Mouse (Mus musculus) forebrain, embryonic 12.5 days (tissue): ENCODE data around the gene Carns1. TPM values are rescaled to one million over a fixed set of nuclear protein-coding genes. Genes with fewer than 3 reads are reported as not detected.
"Not testable (repeated sequence)": the region's sequence is repeated elsewhere in the genome, so short reads cannot be mapped to it uniquely, and the experiment has no call there.

ENCODE experiments used
- ATAC-seq: fragments of 200-750 bp; cut with Nextera tagmentation; 2 replicates; pipeline ENCODE4 v1.8.0; 2017; ENCODE audit warnings: moderate TSS enrichment; ENCODE audit not compliant: low FRiP score
- H3K27ac ChIP-seq: fragments of 300-500 bp; sonication (generic); 2 replicates; pipeline ENCODE4 v1.5.1; 2016; ENCODE audit warnings: mild to moderate bottlenecking
- H3K27me3 ChIP-seq: fragments of 300-500 bp; sonication (generic); 2 replicates; pipeline ENCODE4 v1.6.1; 2016; ENCODE audit warnings: mild to moderate bottlenecking
- H3K36me3 ChIP-seq: fragments of 300-500 bp; sonication (generic); replicated peaks from 2 replicates; pipeline ENCODE4 v1.6.1; 2016; ENCODE audit warnings: mild to moderate bottlenecking
- H3K4me1 ChIP-seq: fragments of 300-500 bp; sonication (generic); 2 replicates; pipeline ENCODE4 v1.6.1; 2016
- H3K4me2 ChIP-seq: fragments of 300-500 bp; sonication (generic); 2 replicates; pipeline ENCODE4 v1.6.1; 2016; ENCODE audit warnings: mild to moderate bottlenecking, moderate library complexity
- H3K4me3 ChIP-seq: fragments of 300-500 bp; sonication (generic); replicated peaks from 2 replicates; pipeline ENCODE4 v1.5.1; 2016; ENCODE audit warnings: mild to moderate bottlenecking
- H3K9ac ChIP-seq: fragments of 300-500 bp; sonication (generic); 2 replicates; pipeline ENCODE4 v1.6.1; 2016; ENCODE audit warnings: mild to moderate bottlenecking
- H3K9me3 ChIP-seq: fragments of 300-500 bp; sonication (generic); 2 replicates; pipeline ENCODE4 v1.6.1; 2016
- WGBS: fragments of 180-500 bp; shearing (Covaris S2); methylation state at CpG from one replicate; pipeline ENCODE4 v1.1.7; 2016; 5-methylcytosine and 5-hydroxymethylcytosine counted together
- polyA plus RNA-seq: library from polyadenylated mRNA; unstranded; fragments of >200 nt; fragmentation: Nextera tagmentation; extraction: Ambion mirVana; gene quantifications from 2 replicates; pipeline ENCODE4 v1.2.1, GENCODE M21; 2016

The Carns1 gene
- polyA plus RNA-seq, 1 experiment from 2014 or later, result 3.2 TPM

- Histone ChIP-seq H3K36me3 (peaks cover 49% of the 10 kb centered on the region), H3K4me3 (no peak overlapping the region), H3K27ac (no peak overlapping the region), H3K4me1 (peaks cover 19% of the 10 kb centered on the region), H3K9me3 (no peaks in the 10 kb centered on the region), H3K4me2 (no peak overlapping the region), H3K27me3 (no peaks in the 10 kb centered on the region), H3K9ac (no peak overlapping the region)
- WGBS, result 95% methylated on average over 7 of the region's 7 CpGs
- ATAC-seq, result no peak
Measured at GRCm38 (mm10) chr19:4129462-4129861, 45.8 kb downstream of the Carns1 start.

GRCm38 (mm10) chr19:4126759-4127495 is 48.4 kb downstream of the Carns1 start:
- ATAC-seq, result no peak
- Histone ChIP-seq H3K9me3 (no peaks in the 10 kb centered on the region), H3K27me3 (no peaks in the 10 kb centered on the region), H3K27ac (no peak overlapping the region), H3K9ac (peak overlapping the region; percentile 73), H3K4me3 (peak overlapping the region; percentile 68), H3K4me1 (peaks cover 19% of the 10 kb centered on the region), H3K4me2 (peak overlapping the region; percentile 79), H3K36me3 (peaks cover 35% of the 10 kb centered on the region)
- WGBS, result 76% methylated on average over 7 of the region's 7 CpGs

- Histone ChIP-seq H3K4me1 (peaks cover 19% of the 10 kb centered on the region), H3K27ac (peak within 1 kb of the TSS; percentile 59), H3K4me2 (peak within 1 kb of the TSS; percentile 79), H3K36me3 (peaks cover 26% of the 10 kb centered on the region), H3K9ac (peak within 1 kb of the TSS; percentile 73), H3K27me3 (no peaks in the 10 kb centered on the region), H3K9me3 (no peaks in the 10 kb centered on the region), H3K4me3 (peak within 1 kb of the TSS; percentile 68)
- WGBS, result 1% methylated on average over 59 of the region's 64 CpGs
- peak; percentile 93 for ATAC-seq
Measured at GRCm38 (mm10) chr19:4125741-4126696, 49.3 kb downstream of the Carns1 start, which contains the start of gene Aip. Gene Aip (minus strand): TSS chr19:4125858.

- peaks cover 27% of the 10 kb centered on the region for H3K4me1 ChIP-seq
- 0 out of 2 replicates have a peak overlapping the region, but pooled peaks have one; percentile 19 for H3K27ac ChIP-seq
- ATAC-seq, result peak; percentile 36; the same call in 1 of the 2 replicates
- H3K36me3 ChIP-seq, result peaks cover 24% of the 10 kb centered on the region
- H3K4me3 ChIP-seq, result peak overlapping the region; percentile 68
- peak overlapping the region; percentile 73 for H3K9ac ChIP-seq
- not testable (repeated sequence) for H3K9me3 ChIP-seq, H3K27me3 ChIP-seq
- 25% methylated on average over 3 of the region's 4 CpGs for WGBS
- H3K4me2 ChIP-seq, result peak overlapping the region; percentile 79
Measured at GRCm38 (mm10) chr19:4125268-4125667, 50.0 kb downstream of the Carns1 start.

- H3K36me3 ChIP-seq, result peaks cover 21% of the 10 kb centered on the region
- 83% methylated on average over 4 of the region's 4 CpGs for WGBS
- peaks cover 29% of the 10 kb centered on the region for H3K4me1 ChIP-seq
- no peak for ATAC-seq
- H3K4me3 ChIP-seq, result no peak overlapping the region
- no peak overlapping the region for H3K4me2 ChIP-seq
- no peak overlapping the region for H3K27ac ChIP-seq
- no peak overlapping the region for H3K9ac ChIP-seq
- H3K27me3 ChIP-seq, result 0 out of 2 replicates have a peak, but pooled peaks cover 7% of the 10 kb centered on the region
- H3K9me3 ChIP-seq, result no peaks in the 10 kb centered on the region
Measured at GRCm38 (mm10) chr19:4124432-4124831, 50.8 kb downstream of the Carns1 start.

GRCm38 (mm10) chr19:4122411-4123370 is 52.6 kb downstream of the Carns1 start:
- peaks cover 29% of the 10 kb centered on the region for H3K4me1 ChIP-seq
- no peak overlapping the region for H3K27ac ChIP-seq
- no peak overlapping the region for H3K4me2 ChIP-seq
- 85% methylated on average over 7 of the region's 7 CpGs for whole genome bisulfite sequencing
- ATAC-seq, result no peak
- H3K36me3 ChIP-seq, result peaks cover 8% of the 10 kb centered on the region
- no peak overlapping the region for H3K4me3 ChIP-seq
- 0 out of 2 replicates have a peak, but pooled peaks cover 7% of the 10 kb centered on the region for H3K27me3 ChIP-seq
- no peaks in the 10 kb centered on the region for H3K9me3 ChIP-seq
- H3K9ac ChIP-seq, result no peak overlapping the region

GRCm38 (mm10) chr19:4121896-4122295 is 53.4 kb downstream of the Carns1 start:
- H3K4me3 ChIP-seq, H3K9ac ChIP-seq, H3K9me3 ChIP-seq, H3K27ac ChIP-seq, H3K27me3 ChIP-seq, ATAC-seq: not testable (repeated sequence)
- H3K4me1 ChIP-seq, result peaks cover 21% of the 10 kb centered on the region
- H3K4me2 ChIP-seq, result 0 out of 2 replicates have a peak overlapping the region, but pooled peaks have one; percentile 21
- 62% methylated on average over 6 of the region's 6 CpGs for WGBS
- H3K36me3 ChIP-seq, result peaks cover 13% of the 10 kb centered on the region

- peak overlapping the region; percentile 46 for H3K4me3 ChIP-seq
- peak overlapping the region; percentile 82 for H3K27ac ChIP-seq
- peak; percentile 83 for ATAC-seq
- H3K9me3 ChIP-seq, result no peaks in the 10 kb centered on the region
- H3K4me1 ChIP-seq, result peaks cover 14% of the 10 kb centered on the region
- WGBS, result 3% methylated on average over 38 of the region's 38 CpGs
- peak overlapping the region; percentile 50; the same call in 1 of the 2 replicates for H3K9ac ChIP-seq
- peaks cover 18% of the 10 kb centered on the region for H3K36me3 ChIP-seq
- H3K4me2 ChIP-seq, result peak overlapping the region; percentile 55
- 0 out of 2 replicates have a peak, but pooled peaks cover 7% of the 10 kb centered on the region for H3K27me3 ChIP-seq
Measured at GRCm38 (mm10) chr19:4121097-4121805, 54.0 kb downstream of the Carns1 start.

- Histone ChIP-seq H3K4me1 (peaks cover 14% of the 10 kb centered on the region), H3K4me3 (peak overlapping the region; percentile 46; the same call in 1 of the 2 replicates), H3K9me3 (no peaks in the 10 kb centered on the region), H3K4me2 (peak overlapping the region; percentile 55), H3K27me3 (0 out of 2 replicates have a peak, but pooled peaks cover 7% of the 10 kb centered on the region), H3K9ac (no peak overlapping the region), H3K36me3 (peaks cover 25% of the 10 kb centered on the region), H3K27ac (no peak overlapping the region)
- ATAC-seq, result no peak
- WGBS, result 96% methylated on average over 2 of the region's 2 CpGs
Measured at GRCm38 (mm10) chr19:4120496-4120895, 54.8 kb downstream of the Carns1 start.

- Histone ChIP-seq H3K36me3 (peaks cover 31% of the 10 kb centered on the region), H3K4me3 (no peak overlapping the region), H3K9ac (no peak overlapping the region), H3K4me1 (peaks cover 10% of the 10 kb centered on the region), H3K27ac (no peak overlapping the region), H3K9me3 (no peaks in the 10 kb centered on the region), H3K27me3 (0 out of 2 replicates have a peak, but pooled peaks cover 7% of the 10 kb centered on the region), H3K4me2 (0 out of 2 replicates have a peak overlapping the region, but pooled peaks have one; percentile 55)
- 89% methylated on average over 6 of the region's 6 CpGs for WGBS
- no peak for ATAC-seq
Measured at GRCm38 (mm10) chr19:4119716-4120487, 55.4 kb downstream of the Carns1 start.
